Mouse (Mus musculus) olfactory bulb, adult 2 months (tissue): ENCODE results near the gene Prkg1.

ENCODE experiments used
- CTCF ChIP-seq: fragments of 200-500 bp; IDR thresholded peaks from 2 replicates; pipeline ENCODE4 v1.5.1; 2012; ENCODE audit warnings: low read depth, mild to moderate bottlenecking, low read length, moderate library complexity; ENCODE audit not compliant: insufficient read depth
- POLR2A ChIP-seq: fragments of 200-500 bp; IDR thresholded peaks from 2 replicates; pipeline ENCODE4 v1.6.1; 2012; ENCODE audit warnings: mild to moderate bottlenecking, low read depth, low read length, moderate library complexity; ENCODE audit not compliant: insufficient read depth

GRCm38 (mm10) chr19:31031596-31031995 is 733.2 kb downstream of the Prkg1 start:
- no peak for TF ChIP-seq CTCF
- TF ChIP-seq POLR2A = no peak
